Mouse (Mus musculus): ENCODE measurements around the gene Klhdc4.

Gene Klhdc4

GRCm38 (mm10) chr8:121809524-121810155 is 19.7 kb downstream of the Klhdc4 start:
- DNase-seq (ENCODE audit: low spot score): no peak

GRCm38 (mm10) chr8:121808032-121808431 is 21.3 kb downstream of the Klhdc4 start:
- DNase-seq (ENCODE audit: low spot score): no peak

GRCm38 (mm10) chr8:121806126-121806525 is 23.2 kb downstream of the Klhdc4 start:
- DNase-seq (ENCODE audit: low spot score): no peak

GRCm38 (mm10) chr8:121804829-121805228 is 24.5 kb downstream of the Klhdc4 start:
- no peak for DNase-seq (ENCODE audit: low spot score)

GRCm38 (mm10) chr8:121798401-121798800 is 31.0 kb downstream of the Klhdc4 start:
- no peak for DNase-seq (ENCODE audit: low spot score)

- no peak for DNase-seq (ENCODE audit: low spot score)
Observed at GRCm38 (mm10) chr8:121796406-121796805, 33.0 kb downstream of the Klhdc4 start.

- no peak for DNase-seq (ENCODE audit: low spot score)
Observed at GRCm38 (mm10) chr8:121795461-121795860, 33.9 kb downstream of the Klhdc4 start.

- no peak for DNase-seq (ENCODE audit: low spot score)
Observed at GRCm38 (mm10) chr8:121794151-121794550, 35.2 kb downstream of the Klhdc4 start.

- no peak for DNase-seq (ENCODE audit: low spot score)
Observed at GRCm38 (mm10) chr8:121792627-121793026, 36.7 kb downstream of the Klhdc4 start.

GRCm38 (mm10) chr8:121792159-121792558 is 37.2 kb downstream of the Klhdc4 start:
- DNase-seq (ENCODE audit: low spot score): no peak

GRCm38 (mm10) chr8:121788786-121789185 is 40.6 kb downstream of the Klhdc4 start:
- no peak for DNase-seq (ENCODE audit: low spot score)

GRCm38 (mm10) chr8:121786542-121786941 is 42.8 kb downstream of the Klhdc4 start:
- DNase-seq (ENCODE audit: low spot score): no peak

- no peak for DNase-seq (ENCODE audit: low spot score)
Observed at GRCm38 (mm10) chr8:121782493-121782892, 46.9 kb downstream of the Klhdc4 start.

- DNase-seq (ENCODE audit: low spot score): no peak
Observed at GRCm38 (mm10) chr8:121773876-121774275, 55.5 kb downstream of the Klhdc4 start.

- DNase-seq (ENCODE audit: low spot score): no peak
Observed at GRCm38 (mm10) chr8:121770845-121771752, 58.3 kb downstream of the Klhdc4 start.

GRCm38 (mm10) chr8:121769621-121770020 is 59.7 kb downstream of the Klhdc4 start:
- DNase-seq (ENCODE audit: low spot score): no peak

- DNase-seq (ENCODE audit: low spot score): no peak
Observed at GRCm38 (mm10) chr8:121769095-121769494, 60.3 kb downstream of the Klhdc4 start.

- no peak for DNase-seq (ENCODE audit: low spot score)
Observed at GRCm38 (mm10) chr8:121765594-121766138, 63.7 kb downstream of the Klhdc4 start.

- no peak for DNase-seq (ENCODE audit: low spot score)
Observed at GRCm38 (mm10) chr8:121763700-121764013, 65.7 kb downstream of the Klhdc4 start.

GRCm38 (mm10) chr8:121762999-121763699 is 66.2 kb downstream of the Klhdc4 start:
- no peak for DNase-seq (ENCODE audit: low spot score)

- peak; percentile 58 for DNase-seq (ENCODE audit: low spot score)
Observed at GRCm38 (mm10) chr8:121761480-121761879, 67.9 kb downstream of the Klhdc4 start.

GRCm38 (mm10) chr8:121760484-121760883 is 68.9 kb downstream of the Klhdc4 start:
- DNase-seq (ENCODE audit: low spot score): no peak

- DNase-seq (ENCODE audit: low spot score): no peak
Observed at GRCm38 (mm10) chr8:121758470-121758869, 70.9 kb downstream of the Klhdc4 start.

Data from testis, postnatal 10 days (tissue).